Mouse (Mus musculus) frontal cortex, postnatal 36 days (tissue): ENCODE measurements around the gene Tekt4.

Source experiments
- DNase-seq, 2 experiments: peaks; one replicate each; pipeline ENCODE4 v3.0.0; 2022; ENCODE audit warnings: low spot score in 2 of 2

Gene Tekt4

GRCm38 (mm10) chr17:25475946-25476744, 21.7 kb downstream of the Tekt4 start:
- DNase-seq = peak in 1 of 2 experiments; percentile 82

DNA sequence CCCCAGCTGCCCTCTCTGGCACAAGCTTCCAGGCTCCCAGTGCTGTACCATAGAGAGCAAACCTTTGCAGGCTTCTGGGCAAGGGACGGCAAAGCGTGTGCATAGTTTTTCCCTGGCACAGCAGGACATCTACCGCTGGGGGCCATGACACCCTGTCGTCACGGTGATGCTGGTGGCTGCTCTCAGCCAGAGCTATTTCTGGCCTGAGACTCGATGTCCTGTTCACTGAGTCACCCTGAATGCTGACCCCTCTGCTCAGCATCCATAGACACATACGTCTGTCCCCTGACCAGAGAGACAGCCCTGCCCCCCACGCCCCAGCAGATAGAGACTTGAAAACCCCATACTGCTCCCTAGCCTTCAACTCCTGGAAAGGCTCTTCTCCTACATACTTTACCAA, 25.7 kb downstream of the Tekt4 start:
- DNase-seq = no peak

DNA sequence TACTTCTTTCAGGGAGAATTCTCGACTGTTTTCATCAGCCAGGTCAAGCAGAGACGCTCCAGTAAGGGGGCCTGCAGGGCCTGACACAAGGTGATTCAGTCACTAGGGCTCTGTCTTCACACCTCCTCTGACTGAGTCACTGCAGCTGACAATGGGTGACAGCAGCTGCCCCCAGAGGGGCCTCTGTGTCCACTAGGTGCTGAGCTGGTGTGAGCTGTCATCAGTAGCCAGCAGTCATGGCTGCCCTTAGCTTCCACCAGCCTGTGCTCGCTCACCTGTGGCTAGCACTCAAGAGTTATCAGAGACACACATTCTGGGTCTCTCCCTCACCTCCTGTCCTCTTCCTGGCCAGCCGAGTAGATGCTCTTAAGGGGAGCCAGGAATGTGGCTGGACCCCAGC, 26.4 kb downstream of the Tekt4 start:
- no peak for DNase-seq

- no peak for DNase-seq
Measured at GRCm38 (mm10) chr17:25482092-25482491, 27.7 kb downstream of the Tekt4 start.

GRCm38 (mm10) chr17:25497013-25497412, 42.6 kb downstream of the Tekt4 start, which contains the start of gene Sstr5:
Gene Sstr5 (minus strand): TSS chr17:25497288.
- DNase-seq = no peak

DNA sequence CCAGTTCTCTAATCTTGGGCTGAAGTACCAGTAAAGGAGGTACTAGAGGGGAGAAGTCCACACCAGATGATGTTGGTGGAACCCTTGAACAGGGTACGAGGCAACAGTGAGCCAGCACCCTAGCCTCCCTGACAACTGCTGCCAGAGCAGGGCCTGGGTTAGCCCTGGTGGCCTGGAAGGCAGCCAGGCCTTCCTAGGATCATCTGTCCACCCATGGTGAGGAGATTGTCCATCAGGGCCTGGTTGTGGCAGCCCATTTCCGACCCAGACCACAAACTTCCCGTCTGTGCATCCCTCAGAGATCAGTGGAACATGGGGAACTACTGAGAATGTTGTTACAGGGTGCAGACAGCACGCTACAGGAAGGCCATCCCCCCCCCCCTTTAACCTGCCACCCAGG, 48.2 kb downstream of the Tekt4 start:
- DNase-seq = no peak

DNA sequence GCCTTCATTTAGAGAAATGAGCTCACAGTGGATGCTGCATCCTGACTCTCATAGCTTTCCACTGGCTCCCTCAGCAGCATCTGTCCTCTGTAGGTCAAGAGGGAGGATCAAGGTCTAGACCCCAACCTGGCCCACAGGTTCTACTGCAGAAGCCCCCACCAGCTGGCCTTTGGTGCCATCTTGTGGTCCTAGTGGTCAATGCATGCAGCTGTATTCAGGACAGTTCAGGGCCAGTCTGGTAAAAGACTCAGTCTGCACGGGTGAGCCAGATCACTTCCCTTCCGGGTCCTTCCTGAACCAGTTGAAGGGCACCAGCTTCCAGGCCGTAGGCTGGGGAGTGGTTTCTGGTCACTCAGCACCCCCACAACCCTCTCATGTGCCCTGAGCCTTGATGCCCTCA, 53.4 kb downstream of the Tekt4 start:
- peak; percentile 75 to 76 for DNase-seq

GRCm38 (mm10) chr17:25508860-25509577, 54.6 kb downstream of the Tekt4 start:
- peak; percentile 82 to 83 for DNase-seq

- no peak for DNase-seq
Measured at GRCm38 (mm10) chr17:25510074-25510830, 55.8 kb downstream of the Tekt4 start.

GRCm38 (mm10) chr17:25511876-25512275, 57.5 kb downstream of the Tekt4 start:
- no peak for DNase-seq

- DNase-seq = no peak
Measured at GRCm38 (mm10) chr17:25514055-25514454, 59.6 kb downstream of the Tekt4 start.

DNA sequence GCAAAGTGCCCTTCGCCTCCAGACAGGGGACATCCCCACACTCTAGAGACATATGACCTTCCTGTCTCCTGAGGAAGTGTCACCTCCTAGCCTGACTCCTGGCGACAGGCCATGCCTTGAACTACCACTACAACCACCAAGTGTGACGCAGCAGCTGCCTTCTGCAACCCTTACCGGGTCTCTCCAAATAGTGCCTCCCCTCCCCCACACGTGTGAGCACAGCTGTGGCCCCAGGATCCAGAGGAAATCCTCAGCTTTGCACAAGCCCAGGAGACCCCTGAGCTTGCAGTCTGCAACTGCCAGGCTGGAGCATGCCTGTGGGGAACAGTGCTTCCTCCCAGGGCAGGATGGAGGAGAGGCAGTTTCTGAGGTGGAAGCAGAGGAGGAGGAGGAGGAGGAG, 61.9 kb downstream of the Tekt4 start:
- DNase-seq = no peak

DNA sequence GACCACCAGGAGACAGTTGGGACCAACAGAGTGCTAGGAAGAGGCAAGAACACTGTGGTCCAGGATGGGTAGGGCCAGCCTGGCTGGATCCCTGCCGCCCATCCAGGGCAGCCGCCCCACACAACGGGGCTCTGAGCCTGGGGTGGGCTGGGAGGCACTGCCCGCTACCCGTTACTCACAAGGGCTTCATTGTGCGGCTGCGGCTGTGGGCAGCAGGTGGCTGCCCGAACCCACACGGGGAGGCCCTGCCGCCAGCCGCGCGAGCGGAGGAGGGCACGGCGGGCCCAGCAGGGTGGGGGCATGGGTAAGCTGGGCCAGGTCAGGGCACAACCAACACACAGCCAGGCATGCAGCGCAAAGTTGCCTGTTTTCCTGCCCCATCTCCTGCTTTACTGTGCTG, 63.7 kb downstream of the Tekt4 start:
- DNase-seq = peak; percentile 26 to 32

DNA sequence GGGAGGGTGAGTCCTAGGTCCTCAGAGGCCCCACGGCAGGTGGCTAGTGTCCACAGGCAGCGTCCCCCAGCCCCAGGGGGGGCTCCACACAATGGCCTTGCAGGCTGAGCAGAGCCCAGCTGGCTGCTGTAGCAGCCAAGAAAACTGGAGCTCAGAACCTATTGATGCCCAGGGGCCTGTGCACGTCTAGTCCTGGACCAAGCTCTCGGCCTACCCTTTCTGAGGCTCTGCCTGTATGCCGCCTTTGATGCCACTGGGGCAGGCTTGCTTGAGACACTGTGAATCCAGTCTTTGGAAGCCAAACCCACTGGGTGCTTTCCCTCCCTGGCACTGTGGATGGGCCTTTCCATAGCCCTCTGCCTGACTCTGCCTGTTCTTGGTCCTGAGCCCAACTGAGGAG, 65.1 kb downstream of the Tekt4 start:
- DNase-seq = peak in 1 of 2 experiments; percentile 19

- no peak for DNase-seq
Measured at GRCm38 (mm10) chr17:25520492-25520891, 66.1 kb downstream of the Tekt4 start.

- DNase-seq = no peak
Measured at GRCm38 (mm10) chr17:25522080-25522479, 67.7 kb downstream of the Tekt4 start.
